Mouse (Mus musculus) ES-Bruce4 (cell line): ENCODE results near the gene Gak.

Experiments
- CTCF ChIP-seq: IDR thresholded peaks from one replicate; pipeline ENCODE4 v1.8.1; 2011; ENCODE audit warnings: low read depth, low read length
- POLR2A ChIP-seq: IDR thresholded peaks from one replicate; pipeline ENCODE4 v1.8.1; 2011; ENCODE audit warnings: low read length; ENCODE audit not compliant: insufficient read depth

DNA sequence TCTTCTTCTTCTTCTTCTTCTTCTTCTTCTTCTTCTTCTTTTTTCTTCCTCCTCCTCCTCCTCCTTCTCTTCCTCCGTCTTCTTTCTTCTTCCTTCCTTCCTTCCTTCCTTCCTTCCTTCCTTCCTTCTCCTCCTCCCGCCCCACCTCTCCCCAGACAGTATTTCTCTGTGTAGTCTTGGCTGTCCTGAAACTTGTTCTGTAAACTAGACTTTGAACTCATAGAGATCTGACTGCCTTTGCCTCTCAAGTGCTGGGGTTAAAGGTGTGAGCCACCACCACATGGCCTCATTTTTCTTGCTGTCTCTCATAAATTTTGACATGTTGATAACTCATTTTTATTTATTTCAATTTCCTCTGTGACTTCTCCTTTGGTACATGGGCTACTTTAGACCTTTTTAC is 67.1 kb downstream of the Gak start:
- TF ChIP-seq CTCF (no peak), POLR2A (no peak)
